Mouse (Mus musculus) heart, postnatal 4 days (tissue): ENCODE results near the gene Hpca. TPM values are rescaled to one million over a fixed set of nuclear protein-coding genes. Genes with fewer than 3 reads are reported as not detected.

ENCODE experiments used
- DNase-seq: peaks from one replicate; pipeline ENCODE4 v3.0.0; 2021
- total RNA-seq, 2 experiments: library from RNA; stranded (reverse); gene quantifications; 2 replicates each; pipeline ENCODE4 v1.2.3; 2021

Gene Hpca
- total RNA-seq, 2 experiments from 2014 or later: 0.25 to 0.69 TPM

DNA sequence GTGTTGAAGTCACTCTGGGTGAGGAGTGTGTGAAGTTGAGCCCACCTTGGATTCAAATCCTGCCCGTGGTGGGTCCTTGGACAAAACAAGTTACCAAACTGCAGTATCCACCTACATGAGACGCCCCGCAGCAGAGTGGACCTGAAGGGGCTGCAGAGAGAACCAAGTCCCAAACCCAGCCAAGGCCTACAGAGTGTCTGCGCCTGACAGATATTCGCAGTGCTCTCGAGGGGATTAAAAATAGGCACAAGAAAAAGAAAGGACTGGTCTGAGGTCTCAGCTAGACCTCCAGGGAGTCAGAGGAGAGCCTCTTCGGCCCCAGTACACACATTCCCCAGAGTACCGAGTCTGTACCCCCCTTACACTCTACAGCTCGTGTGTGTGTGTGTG, 14.3 kb upstream of the Hpca start:
- no peak for DNase-seq

DNA sequence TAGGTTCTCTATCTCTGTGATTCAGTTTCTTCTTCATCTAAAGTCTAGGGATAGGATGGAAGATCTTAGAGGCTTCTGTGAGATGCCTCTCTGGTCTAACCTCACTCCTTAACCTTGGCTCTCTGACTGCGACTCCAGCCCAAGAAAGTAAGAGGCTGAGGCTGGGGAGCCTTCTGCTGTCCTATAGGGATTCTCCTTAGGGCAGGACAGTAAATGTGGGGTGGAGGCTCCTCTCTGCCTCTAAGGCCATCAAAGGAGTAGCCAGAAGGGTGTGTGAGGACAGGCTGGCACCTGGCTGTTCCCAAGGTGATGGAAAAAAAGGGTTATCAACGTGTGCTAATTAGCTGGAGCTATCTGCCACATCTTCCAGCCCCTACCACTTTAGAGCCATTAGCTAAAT, 13.8 kb upstream of the Hpca start:
- DNase-seq: no peak

DNA sequence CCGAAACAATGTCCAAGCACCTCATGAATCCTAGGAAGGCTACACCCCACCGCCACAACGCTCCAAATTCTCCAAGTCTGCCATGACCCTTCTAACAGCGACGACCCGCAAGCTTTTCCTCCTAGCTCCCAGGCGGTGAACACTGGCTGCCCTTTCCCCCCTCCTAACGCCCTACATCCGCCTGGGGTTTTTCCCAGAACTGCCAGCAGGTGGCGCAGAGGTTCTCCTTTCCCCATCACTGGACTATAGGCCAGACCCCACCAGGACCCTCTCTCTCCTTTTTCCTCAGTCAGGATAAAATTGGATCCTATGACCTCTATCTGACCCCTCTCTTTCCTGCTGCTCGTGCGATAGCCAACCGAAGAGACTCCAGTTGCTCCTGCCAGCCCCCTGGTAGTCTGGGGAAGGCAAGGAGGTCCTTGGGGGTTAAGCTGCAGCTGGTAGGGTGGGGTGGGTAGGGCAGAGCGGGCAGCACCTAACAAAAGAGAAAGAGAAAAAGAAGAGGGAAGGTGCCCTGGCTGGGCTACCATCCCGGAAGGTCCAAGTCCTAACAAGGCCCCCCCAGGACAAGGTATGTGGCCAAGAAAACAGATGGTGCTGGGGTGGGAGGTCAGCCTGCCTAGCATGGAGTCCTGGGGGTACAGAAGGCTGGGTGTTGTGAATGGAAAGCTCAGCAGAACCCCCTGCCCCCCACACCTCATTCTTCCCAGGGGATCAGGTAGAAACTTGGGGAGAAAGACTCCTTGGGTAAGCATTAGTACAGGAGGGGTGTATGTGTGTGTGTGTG, 13.2 kb upstream of the Hpca start:
- DNase-seq: peak; percentile 89

DNA sequence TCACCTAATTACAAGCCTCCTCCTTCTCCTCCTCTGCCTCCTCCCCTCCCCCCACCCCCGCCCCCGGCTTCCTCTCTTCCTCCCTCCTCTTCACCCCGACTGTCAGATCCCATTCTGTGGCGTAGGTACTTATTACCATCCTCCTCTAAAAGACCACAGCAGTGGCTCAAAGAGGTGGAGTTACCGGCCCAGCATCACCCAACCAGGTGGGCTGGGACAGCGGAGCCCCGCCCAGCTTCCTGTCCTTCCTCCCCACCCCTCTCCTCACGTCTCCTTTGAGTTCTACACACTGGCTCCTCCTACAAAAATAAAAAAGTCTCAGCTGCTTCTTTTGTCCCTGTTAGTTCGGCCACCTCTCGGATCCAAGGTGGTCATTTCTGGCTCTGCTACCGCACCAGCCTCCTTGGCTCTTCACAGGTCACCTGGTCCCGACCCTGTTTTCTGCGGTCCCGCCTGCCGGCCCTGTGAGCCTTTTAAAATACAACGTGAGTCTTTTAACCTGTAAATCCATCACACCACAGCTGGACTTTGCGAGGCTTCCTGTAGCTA, 9.0 kb upstream of the Hpca start:
- no peak for DNase-seq

DNA sequence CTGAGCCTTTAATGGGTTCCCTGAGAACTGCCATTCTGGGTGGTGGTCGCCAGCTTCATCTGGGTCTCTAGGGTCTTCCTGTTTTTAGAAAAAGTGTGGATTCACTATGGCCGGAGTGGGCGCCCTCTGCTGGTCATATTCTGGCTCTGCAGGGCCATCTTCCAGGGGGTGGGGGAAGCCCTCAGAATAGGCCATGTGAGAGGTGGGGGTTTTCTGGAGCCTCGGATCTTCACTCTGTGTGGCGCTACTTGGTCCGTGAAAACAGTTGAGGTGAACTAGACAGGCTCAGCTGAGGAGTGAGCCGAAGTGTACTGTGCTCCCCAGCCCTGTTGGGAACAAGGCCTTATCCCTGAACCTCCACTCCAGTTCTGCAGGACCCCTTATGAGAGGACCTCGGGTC, 8.3 kb upstream of the Hpca start:
- peak; percentile 61 for DNase-seq

DNA sequence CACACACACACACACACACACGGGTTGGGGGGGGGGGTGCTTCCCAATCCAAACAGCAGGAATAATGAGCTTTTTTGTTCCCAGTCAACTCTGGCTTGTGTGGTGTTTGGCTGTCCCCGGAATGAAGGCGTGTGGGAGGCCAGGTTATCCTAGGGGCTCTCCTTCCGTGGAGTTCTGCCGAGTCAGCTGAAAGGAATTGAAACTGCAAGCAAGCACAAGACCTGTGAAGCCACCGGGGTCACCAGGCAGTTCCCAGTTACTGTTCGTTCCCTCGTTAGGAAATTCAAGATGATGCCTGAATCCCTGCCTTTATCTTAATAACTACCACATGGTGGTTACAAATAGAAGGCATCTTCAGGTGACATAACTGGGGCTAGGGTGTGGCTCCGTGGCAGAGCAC, 7.6 kb upstream of the Hpca start:
- DNase-seq: no peak

DNA sequence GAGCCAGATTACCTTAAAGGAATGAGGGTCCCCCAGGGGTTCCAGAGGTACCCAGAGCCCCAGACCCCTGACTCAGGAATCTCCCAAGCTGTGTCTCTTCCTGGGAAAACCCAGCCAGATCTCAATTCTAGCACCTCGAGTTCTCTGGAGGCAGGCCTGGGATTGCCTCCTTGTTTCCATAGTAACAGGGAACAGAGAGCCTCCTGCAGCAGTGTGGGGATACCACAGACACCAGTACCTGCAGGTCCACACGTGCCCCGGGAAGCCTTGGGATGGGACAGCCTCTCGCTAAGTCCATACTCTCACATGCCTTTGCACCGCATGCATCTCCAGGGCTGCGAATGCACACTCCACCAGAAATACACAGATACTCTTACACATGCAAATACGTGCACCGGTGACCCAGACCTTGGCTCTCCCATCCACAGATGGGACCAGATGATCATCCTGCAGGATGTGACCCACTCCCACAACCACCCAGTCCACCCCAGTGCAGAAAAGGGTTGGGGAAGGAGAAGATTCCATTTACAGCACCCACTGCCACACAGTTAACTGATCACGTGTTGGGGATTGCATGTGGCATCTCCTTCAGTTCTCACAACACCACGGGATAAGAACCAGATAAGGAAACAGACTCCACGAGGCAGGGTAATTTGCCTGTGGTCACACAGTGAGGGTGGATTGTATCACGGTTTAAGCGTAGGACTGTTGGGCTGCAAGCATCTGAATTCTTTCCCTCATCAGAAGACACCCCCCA, 6.9 kb upstream of the Hpca start:
- no peak for DNase-seq

DNA sequence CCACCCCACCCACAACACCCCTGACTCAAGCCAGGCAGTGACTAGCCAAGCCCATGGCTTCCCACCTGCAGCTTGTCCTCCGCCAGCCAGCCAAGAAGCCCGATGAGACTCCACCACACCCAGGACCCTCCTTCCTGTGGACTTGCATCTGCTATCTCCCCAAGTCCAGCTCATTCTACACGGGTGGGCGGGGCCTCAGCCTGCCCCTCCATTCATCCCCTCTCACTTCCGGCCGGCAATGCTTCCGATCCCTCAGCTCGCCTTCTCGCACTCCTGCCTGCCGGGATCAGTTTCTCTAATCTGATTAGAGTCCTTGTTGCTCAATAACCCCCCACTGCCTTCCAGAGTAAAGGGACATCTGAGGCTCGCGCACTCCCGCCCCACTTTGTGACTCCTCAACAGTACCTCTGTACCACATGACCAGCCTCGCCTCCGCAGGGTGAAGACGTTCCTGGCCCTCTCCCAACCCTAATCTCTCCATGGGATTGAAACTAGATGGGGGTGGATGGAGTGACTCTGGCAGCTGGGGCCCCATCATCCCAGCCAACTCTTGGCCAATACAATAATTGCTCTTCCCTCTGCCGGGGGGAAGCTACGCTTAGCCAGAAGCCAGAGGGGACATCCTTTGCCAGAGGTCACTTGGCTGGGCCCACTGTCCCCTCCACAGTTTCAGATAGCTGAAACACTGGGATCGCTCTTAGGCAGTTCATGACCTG, 4.1 kb upstream of the Hpca start:
- DNase-seq: peak; percentile 50

DNA sequence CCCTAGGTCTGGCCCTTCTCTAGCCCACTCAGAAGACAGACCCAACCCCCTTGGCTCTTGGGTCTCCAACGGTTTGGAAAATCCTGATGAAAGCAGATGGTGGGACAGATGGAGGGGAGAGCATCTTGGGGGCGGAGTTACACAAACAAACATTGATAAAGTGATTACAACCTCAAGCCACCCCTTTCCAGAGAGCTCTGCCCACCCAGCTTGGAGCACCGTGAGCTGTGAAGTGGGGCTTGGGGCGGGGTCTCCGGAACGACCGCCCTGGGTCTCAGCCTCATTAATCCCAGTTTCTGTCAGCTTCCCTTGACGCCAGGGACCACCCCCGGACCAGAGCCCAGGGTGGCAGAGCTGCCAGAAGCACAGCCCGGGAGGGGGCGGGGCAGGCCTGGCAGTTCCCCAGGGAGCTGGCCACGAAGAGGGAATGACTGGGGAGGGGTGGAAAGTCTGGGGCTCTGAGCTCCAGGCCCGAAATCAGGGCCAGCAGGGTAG, 2.9 kb upstream of the Hpca start:
- no peak for DNase-seq

DNA sequence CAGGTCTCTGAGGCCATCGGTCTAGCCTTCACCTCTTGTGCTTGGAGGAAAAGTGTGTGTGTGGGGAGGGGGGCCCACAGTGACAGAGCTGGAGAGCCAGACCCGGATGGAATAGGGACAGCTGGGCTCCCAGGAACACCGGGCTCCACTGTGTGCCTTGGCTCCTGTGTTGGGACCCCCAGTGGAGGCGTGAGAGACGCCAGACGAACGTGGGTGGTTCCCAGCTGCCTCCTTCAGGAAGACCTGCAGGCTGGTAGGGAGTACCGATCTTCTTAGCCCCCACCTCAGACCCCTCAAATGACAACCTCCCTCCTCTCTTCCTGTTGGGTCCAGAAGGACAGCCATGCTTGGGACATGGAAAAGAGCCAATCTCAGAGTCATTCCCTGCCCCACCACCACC, 883 bp upstream of the Hpca start:
- DNase-seq: no peak

DNA sequence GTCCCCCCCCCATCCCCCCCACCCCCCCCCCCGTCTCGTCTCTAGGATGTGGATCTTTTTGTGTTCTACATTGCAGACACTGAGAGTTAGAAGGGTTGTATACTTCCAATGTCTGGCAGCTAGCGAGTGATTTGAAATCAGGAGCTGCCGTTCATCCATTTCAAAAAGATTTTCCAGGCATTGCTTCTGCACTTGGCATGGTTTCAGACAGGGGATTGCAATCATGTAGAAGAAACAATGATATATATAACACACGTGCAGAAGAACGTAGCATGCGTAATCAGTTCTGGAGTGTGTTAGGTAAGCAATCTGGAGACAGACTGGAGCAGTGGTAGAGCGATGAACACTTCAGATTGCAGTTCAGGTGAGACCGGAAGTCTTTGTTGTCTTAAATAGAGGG, 271 bp upstream of the Hpca start:
- no peak for DNase-seq

DNA sequence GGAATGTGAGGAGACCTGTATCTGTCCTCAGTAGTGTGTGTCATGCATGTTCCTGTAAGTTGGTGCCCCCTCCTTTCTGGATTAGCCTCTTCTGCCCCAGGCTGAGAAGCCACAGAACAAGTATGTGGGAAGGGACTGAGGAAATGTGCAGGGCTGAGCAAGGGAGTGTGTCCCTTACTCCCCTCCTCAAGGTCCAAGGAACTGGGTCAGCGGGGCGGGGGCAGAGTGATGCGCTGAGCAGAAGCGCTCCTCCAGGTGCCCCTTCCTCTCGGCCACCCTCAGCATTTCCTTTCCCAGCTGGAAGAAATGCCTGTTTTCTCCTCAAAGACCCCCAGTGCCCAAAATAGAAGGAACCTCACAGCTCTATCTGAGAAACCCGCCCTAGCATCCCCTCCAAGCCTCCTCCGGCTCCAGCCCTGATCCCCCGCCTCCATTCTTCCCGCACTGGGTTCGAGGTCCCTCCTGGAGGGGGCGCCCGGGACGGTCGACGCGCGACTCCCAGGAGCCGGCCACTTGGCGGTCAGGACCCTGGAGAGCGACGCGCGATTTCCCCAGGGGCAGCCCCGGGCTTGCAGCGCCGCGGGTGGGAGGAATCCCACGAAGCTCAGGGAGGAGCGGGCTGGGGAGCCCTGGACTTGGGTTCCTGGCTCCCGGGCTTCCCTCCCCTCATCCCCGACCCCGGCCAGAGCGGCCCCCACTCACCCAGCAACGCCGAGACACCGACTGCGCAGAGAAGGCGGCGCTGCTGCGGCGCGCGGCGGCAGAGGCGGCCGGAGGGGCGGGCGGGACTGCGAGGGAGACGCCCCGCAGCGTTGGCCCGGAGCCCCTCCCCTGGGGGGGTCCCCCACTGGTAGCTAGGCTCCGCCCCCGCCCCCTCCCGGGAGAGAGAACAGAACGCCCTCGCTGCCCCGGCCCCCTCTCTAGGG, 1.1 kb downstream of the Hpca start:
- peak; percentile 87 for DNase-seq

DNA sequence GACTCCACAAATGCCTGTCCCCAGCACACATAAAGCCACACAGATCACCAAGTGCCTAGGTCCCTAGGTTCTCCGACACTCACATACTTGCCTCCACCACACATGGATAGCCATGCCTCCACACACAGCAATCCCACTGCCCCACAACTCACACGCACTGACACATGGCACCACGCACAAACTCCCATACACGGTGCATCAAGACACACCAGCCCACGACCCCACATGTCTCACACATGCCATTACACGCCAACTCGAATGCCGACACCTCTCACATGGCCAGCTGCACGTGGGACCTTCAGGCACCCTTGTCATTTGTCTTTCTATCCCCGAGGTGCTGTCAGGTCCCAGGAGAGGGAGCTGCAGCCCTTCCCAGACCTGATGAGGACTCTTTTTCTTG, 2.1 kb downstream of the Hpca start:
- DNase-seq: no peak

DNA sequence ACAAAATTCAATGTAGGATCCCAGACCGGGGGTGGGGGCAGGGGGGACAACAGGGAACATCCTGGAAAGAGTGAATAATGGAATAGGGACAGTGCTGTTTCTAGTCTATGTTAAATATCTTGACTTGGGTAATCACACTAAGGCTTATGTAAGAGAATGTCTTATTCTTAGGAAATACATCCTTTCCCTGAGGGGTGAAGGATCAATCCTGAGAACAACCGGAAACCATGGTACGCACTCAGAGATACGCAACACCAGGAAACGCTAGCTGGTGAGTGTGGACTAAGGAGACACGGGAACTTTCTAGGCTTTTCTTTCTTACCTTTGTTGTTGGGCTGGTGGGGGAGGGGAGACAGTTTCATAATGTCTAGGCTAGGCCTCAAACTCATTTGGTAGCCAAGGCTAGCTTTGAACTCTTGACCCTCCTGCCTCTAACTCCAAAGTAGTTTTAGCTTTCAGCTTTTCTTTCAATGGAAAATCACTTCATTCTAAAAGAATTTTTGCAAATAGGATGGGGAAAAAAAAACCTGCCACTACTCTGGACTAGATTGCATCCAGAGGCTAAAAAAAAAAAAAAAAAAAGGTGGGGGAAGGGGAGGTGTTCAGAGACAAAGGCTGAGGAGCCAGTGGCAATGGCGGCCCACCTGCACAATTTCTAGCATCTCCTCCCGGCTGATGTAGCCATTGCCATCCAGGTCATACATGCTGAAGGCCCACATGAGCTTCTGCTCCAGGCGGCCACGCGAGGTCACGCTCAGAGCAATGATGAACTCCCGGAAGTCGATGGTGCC, 3.9 kb downstream of the Hpca start:
- DNase-seq: no peak

DNA sequence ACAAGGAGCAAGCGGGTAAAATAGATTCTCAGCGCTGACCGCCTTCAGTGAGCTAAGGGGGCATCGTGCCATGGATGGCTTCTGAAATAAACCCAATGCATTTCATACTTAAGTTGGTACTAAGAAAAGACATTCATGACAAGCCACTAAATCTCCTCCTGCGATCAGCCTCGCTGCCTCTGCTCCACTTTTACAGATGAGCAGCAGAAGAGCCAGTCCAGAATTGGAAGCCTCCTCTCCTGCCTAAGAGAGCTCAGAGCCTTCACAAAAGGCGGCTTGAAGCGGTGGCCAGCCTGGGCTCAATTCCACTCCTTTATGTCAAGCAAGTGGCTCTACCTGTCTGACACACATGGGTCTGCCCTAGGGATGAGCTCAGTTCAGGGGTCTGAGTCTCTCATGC, 5.1 kb downstream of the Hpca start:
- no peak for DNase-seq

DNA sequence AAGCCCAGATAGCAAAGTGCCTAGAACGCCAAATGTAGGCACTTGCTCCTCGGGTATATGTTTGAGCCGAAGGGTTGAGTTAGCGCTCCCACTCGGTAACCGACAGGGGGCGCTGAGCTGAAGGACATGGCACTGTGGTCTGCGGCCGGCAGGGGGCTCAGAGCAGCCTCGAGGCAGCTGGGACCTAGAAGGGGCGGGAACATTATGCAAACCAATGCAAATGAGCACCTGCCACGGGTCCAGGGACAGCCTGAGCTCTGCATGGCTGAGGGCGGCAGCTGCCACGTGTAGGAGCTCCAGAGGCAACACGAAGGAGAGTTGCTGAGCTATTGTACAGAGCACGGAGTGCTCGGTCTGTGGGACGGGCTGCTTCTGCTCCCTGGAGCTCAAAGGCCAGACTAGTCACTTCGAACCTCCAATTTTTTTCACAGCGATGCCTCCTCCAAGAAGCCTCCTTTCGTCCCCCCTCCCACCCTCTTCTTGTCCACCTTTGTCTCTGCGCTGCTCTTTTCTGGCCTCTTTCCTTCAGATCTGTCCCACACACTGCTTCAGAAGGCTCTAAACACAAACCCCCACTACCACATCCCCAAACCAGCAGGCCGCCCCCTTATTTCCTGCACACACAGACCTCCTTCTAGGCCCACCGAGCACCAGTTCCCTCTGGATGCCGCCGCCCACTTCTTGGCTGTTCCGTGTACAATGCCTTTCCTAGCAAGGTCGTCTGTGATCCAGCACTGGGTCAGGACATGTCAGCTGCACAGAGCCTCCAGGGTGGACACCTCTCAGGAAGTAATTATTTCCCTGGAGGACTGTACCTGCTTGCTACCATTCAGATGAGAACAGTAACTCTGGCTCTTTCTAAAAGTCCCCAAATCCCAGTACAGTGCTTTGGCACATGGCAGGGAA, 8.5 kb downstream of the Hpca start:
- peak; percentile 77 for DNase-seq

DNA sequence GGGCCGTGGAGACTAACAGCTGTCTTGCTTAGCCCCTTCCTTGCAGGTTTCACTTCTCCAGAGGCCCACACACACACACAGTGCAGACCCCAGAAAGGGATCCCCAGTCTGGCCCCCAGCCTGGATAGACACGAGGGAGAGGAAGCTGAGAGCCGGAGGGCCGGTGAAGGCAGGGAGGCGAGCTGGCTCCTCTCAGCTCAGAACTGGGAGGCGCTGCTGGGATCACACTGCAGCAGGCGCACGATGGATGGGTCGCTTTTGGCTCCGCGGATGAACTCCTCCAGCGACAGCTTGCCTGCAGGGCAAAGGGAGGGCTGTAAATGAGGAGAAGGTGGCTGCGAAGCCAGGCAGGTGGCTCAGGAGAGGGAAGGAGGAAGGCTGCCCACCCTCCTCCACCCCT, 9.6 kb downstream of the Hpca start:
- DNase-seq: no peak

DNA sequence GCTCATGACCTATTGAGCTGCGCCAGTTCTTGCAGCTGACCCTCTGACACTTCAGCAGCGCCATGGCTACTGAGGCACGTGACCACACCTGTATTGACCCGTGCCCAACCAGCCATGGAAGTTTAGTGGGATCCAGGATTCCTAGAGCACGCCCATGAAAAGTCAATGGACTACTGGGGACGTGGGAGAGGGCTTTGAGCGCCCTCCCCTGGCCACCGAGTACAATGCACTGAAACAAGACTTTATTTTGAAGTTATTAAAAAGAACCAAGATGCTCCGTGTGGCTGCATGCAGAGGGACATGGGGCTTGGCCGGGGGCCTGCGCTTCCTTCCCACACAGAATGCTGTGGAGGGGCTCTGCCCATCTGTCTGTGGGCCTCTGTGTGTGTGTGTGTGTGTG, 10.5 kb downstream of the Hpca start:
- no peak for DNase-seq

DNA sequence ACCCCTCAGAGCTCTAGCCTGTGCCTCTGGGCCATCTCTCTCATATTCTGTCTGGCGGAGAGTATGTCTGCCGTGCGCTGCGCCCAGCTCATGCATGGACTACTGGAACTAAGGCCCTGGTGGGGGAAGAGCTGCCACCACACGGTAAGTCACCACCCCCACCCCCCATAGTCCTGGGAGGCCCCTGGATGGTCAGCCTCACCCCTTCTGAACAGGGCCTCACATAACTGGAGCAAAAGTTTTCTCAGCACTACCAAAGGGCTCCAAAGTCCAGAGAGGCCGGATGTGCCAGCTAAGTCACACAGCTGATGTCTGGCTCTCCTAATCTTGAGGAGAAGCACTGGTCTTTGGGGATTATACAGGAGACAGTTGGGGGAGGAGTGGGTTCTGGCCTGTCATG, 11.0 kb downstream of the Hpca start:
- no peak for DNase-seq

DNA sequence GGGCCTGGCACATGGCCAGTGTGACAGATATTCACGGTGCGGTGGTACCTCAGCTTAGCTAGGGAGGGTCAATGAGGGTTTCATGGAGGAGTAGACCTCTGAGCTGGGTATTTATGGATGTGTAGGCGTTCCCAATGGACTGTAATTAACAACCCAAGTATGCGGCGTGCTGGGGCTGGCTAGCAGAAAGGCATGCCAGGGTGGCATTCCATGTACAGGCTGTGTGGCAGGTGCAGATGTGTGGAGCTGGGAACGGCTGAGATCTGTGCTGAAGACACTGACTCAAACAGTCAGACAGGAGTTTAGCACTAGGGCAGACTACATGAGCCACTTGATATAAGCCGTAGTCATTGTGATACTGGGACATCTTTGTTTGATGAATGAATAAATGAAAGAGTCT, 13.2 kb downstream of the Hpca start:
- no peak for DNase-seq
